ENCODE assay signal across 35 mouse cellular contexts in the genomic region with DNA sequence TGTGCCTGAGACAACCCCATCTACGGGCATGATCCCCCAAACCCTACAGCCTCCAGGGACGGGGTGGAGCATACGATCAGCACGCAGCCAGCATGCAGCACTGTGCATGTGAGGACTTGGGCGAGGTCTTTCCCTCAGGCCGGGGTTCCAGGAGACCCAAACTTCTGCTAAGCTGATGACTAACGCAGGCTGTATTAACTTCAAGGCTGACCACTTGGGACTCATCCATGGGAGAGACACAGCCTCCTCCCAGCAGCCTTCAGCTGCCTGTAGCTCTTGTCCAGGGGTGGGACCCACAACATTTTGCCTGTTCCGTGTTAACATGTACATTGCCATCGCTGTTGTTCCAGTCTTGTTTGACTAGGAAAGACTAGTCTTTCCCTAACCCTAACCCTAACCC. TPM values are rescaled to one million over a fixed set of nuclear protein-coding genes. Genes with fewer than 3 reads are reported as not detected.
DNase-seq lines count a peak whose midpoint lies in the region; ATAC-seq and TF ChIP-seq lines count a peak whose summit lies in the region.
"Had no signal": no experiment of that assay in that cellular context is flagged by ENCODE, and none has a peak within 500 bp of the region (broad histone marks: within the 10 kb centered on the region; RNA-seq: fewer than 3 reads in every experiment).

No protein-coding gene starts in this region.

- DNase-seq in adrenal gland, adult (ENCODE audit: inconsistent age in 2 of 2, low spot score in 1 of 2) = peak; percentile 53 to 79
- DNase-seq in adrenal gland, adult 18-20 months (ENCODE audit: low spot score in 2 of 2) = no peak
- DNase-seq in kidney, adult 18-20 months = peak; percentile 1
- DNase-seq in lung, postnatal 10 days = peak; percentile 1
- DNase-seq in lung, postnatal 0 days (ENCODE audit: low spot score) = no peak
- peak; percentile 41 to 48 for DNase-seq in adrenal gland, postnatal 36 days
- no peak for DNase-seq in urinary bladder, postnatal 25 days (ENCODE audit: low spot score)
- DNase-seq: cerebellum, adult 11-12 months; embryo, embryonic 11 days; gastrocnemius, postnatal 14 days; liver, embryonic 13.5 days; lung, adult 2 months; thymus, postnatal 25 days had no signal

- H3K27me3 ChIP-seq in kidney, embryonic 14.5 days (ENCODE audit: control insufficient read depth, insufficient read depth, low read length) = no peaks in the 10 kb centered on the region
- H3K27me3 ChIP-seq in lung, postnatal 0 days (replicated peaks; ENCODE audit: insufficient read depth, low read length) = no peaks in the 10 kb centered on the region
- H3K27me3 ChIP-seq: CH12.LX; embryonic facial prominence, embryonic 12.5 days; liver, embryonic 13.5 days had no signal

- no peaks in the 10 kb centered on the region for H3K4me1 ChIP-seq in kidney, embryonic 14.5 days (ENCODE audit: control insufficient read depth, insufficient read depth, low read length)
- H3K4me1 ChIP-seq in lung, postnatal 0 days (ENCODE audit: insufficient read depth, low read depth, low read length) = no peaks in the 10 kb centered on the region
- H3K4me1 ChIP-seq: embryonic facial prominence, embryonic 12.5 days; heart, embryonic 10.5 days; midbrain, embryonic 10.5 days had no signal

- H3K9me3 ChIP-seq in kidney, embryonic 14.5 days (ENCODE audit: control insufficient read depth, low read length) = no peaks in the 10 kb centered on the region
- no peaks in the 10 kb centered on the region for H3K9me3 ChIP-seq in lung, postnatal 0 days (ENCODE audit: low read length)
- H3K9me3 ChIP-seq: embryonic facial prominence, embryonic 12.5 days; heart, embryonic 10.5 days; liver, embryonic 13.5 days; midbrain, embryonic 10.5 days had no signal

- H3K9ac ChIP-seq in kidney, embryonic 14.5 days (ENCODE audit: low read depth, low read length) = no peak overlapping the region
- no peak overlapping the region for H3K9ac ChIP-seq in lung, postnatal 0 days (replicated peaks; ENCODE audit: low read depth)
- H3K9ac ChIP-seq: embryonic facial prominence, embryonic 12.5 days; hindbrain, embryonic 14.5 days; liver, embryonic 13.5 days had no signal

- H3K4me2 ChIP-seq in kidney, embryonic 14.5 days (replicated peaks; ENCODE audit: low read depth, low read length) = no peak overlapping the region
- H3K4me2 ChIP-seq in lung, postnatal 0 days (replicated peaks; ENCODE audit: low read depth, low read length) = no peak overlapping the region
- H3K4me2 ChIP-seq: embryonic facial prominence, embryonic 12.5 days; hindbrain, embryonic 14.5 days; liver, embryonic 13.5 days had no signal

- WGBS in kidney, embryonic 14.5 days = 96% methylated on average over 9 of the region's 9 CpGs
- WGBS in lung, postnatal 0 days = 90% methylated on average over 9 of the region's 9 CpGs

- no peak overlapping the region for H3K4me3 ChIP-seq in kidney, embryonic 14.5 days (ENCODE audit: low read length)
- H3K4me3 ChIP-seq in lung, postnatal 0 days (ENCODE audit: low read depth, low read length) = no peak overlapping the region
- H3K4me3 ChIP-seq: embryonic facial prominence, embryonic 12.5 days; heart, embryonic 10.5 days; layer of hippocampus, adult 2 months; liver, embryonic 13.5 days; midbrain, embryonic 10.5 days had no signal

- no peak for TF ChIP-seq CTCF in lung, postnatal 0 days (IDR thresholded peaks at IDR 0.05)

- H3K27ac ChIP-seq in kidney, embryonic 14.5 days (ENCODE audit: low read depth, low read length) = no peak overlapping the region
- no peak overlapping the region for H3K27ac ChIP-seq in lung, postnatal 0 days (ENCODE audit: low read length)
- H3K27ac ChIP-seq: embryonic facial prominence, embryonic 12.5 days; heart, embryonic 10.5 days; hindbrain, embryonic 14.5 days; layer of hippocampus, adult 2 months; liver, embryonic 13.5 days; midbrain, embryonic 10.5 days; stomach, postnatal 0 days had no signal

- no peak for ATAC-seq in kidney, embryonic 14.5 days (ENCODE audit: low FRiP score, low TSS enrichment)
- no peak for ATAC-seq in lung, postnatal 0 days
- ATAC-seq: activated CD4-positive, CD25-positive, alpha-beta regulatory T cell, adult 4 months; forebrain, embryonic 14.5 days; intestine, postnatal 0 days; midbrain, embryonic 16.5 days had no signal

- H3K36me3 ChIP-seq in kidney, embryonic 14.5 days (ENCODE audit: control insufficient read depth, insufficient read depth, low read length) = peaks cover 10% of the 10 kb centered on the region
- H3K36me3 ChIP-seq in lung, postnatal 0 days (ENCODE audit: insufficient read depth, low read length) = no peaks in the 10 kb centered on the region; the same call in 1 of the 2 replicates

- no peak for TF ChIP-seq EP300 in lung, postnatal 0 days (IDR thresholded peaks at IDR 0.05)

RNA-seq across cellular contexts. Expression of a gene that starts 6.3 kb away (rescaled TPM):
- 1 to 10 TPM; 2.9 to 8.1 TPM for total RNA-seq in adrenal gland, adult 18-20 months (2021)
- polyA plus RNA-seq in kidney, embryonic 14.5 days (2014; fragmentation: Nextera tagmentation; extraction: Ambion mirVana) = 12.4 and 13.9 TPM in 2 replicates
- polyA plus RNA-seq in lung, postnatal 0 days (2015; fragmentation: Nextera tagmentation; extraction: Ambion mirVana) = 5.6 and 6.7 TPM in 2 replicates
- 1 to 10 TPM; 2.7 to 6.2 TPM for total RNA-seq in adrenal gland, postnatal 36 days (2021)

RNA-seq across cellular contexts. Expression of a gene that starts 8.1 kb away (rescaled TPM):
- 10 to 100 TPM; 71.0 to 89.8 TPM for total RNA-seq in adrenal gland, adult 18-20 months (2021)
- polyA plus RNA-seq in kidney, embryonic 14.5 days (2014; fragmentation: Nextera tagmentation; extraction: Ambion mirVana) = 96.0 and 104 TPM in 2 replicates
- polyA plus RNA-seq in lung, postnatal 0 days (2015; fragmentation: Nextera tagmentation; extraction: Ambion mirVana) = 74.0 and 75.7 TPM in 2 replicates
- total RNA-seq in adrenal gland, postnatal 36 days (2021) = 100 to 1,000 TPM in 1 of 2 experiments, 10 to 100 TPM in 1; 63.7 to 116 TPM

RNA-seq across cellular contexts. Expression of a gene that starts 30.3 kb away (rescaled TPM):
- total RNA-seq in adrenal gland, adult 18-20 months (2021) = 1 to 10 TPM; 4.1 to 4.4 TPM
- not detected in 2 replicates for polyA plus RNA-seq in kidney, embryonic 14.5 days (2014; fragmentation: Nextera tagmentation; extraction: Ambion mirVana)
- not detected in 2 replicates for polyA plus RNA-seq in lung, postnatal 0 days (2015; fragmentation: Nextera tagmentation; extraction: Ambion mirVana)
- total RNA-seq in adrenal gland, postnatal 36 days (2021) = 1 to 10 TPM; 4.1 to 5.6 TPM
- total RNA-seq: CH12.LX; ES-E14; granulocyte monocyte progenitor cell, adult 5-6 weeks; hematopoietic stem cell, adult 5-6 weeks; megakaryocyte progenitor cell, adult 5-6 weeks; neutrophil, adult 5-6 weeks had no signal
- polyA plus RNA-seq: C2C12; embryonic facial prominence, embryonic 12.5 days; forebrain, embryonic 14.5 days; heart, embryonic 10.5 days; heart, embryonic 16.5 days; hindbrain, embryonic 14.5 days; intestine, postnatal 0 days; limb, embryonic 14.5 days; liver, embryonic 13.5 days; lung, adult 2 months; midbrain, embryonic 10.5 days; midbrain, embryonic 16.5 days; neural tube, embryonic 11.5 days; spleen, adult 2 months had no signal

Comparison
In these comparisons a context has a peak if more than half of its experiments do, and no peak if none do; other contexts are left out.
1. DNase-seq: peak in adrenal gland, adult (2 of 2), kidney, adult 18-20 months (single experiment), lung, postnatal 10 days (single experiment) and adrenal gland, postnatal 36 days (2 of 2); none in adrenal gland, adult 18-20 months (0 of 2), lung, postnatal 0 days (single experiment) and urinary bladder, postnatal 25 days (single experiment).